Mouse (Mus musculus): ENCODE data around the gene St6galnac3. TPM values are rescaled to one million over a fixed set of nuclear protein-coding genes. Genes with fewer than 3 reads are reported as not detected.
A peak's percentile ranks its signal among the peaks of the same experiment; 100 is the strongest.

The St6galnac3 gene
- polyA plus RNA-seq, 1 experiment from 2014 or later = 8.5 TPM

GRCm38 (mm10) chr3:153148887-153149286, 576.1 kb downstream of the St6galnac3 start:
- 14% methylated on average over 2 of the region's 2 CpGs for WGBS
- no peak overlapping the region for H3K4me3 ChIP-seq (ENCODE audit: low read depth, low read length)
- H3K36me3 ChIP-seq (ENCODE audit: control insufficient read depth, insufficient read depth) = no peaks in the 10 kb centered on the region
- ATAC-seq = peak; percentile 95
- no peaks in the 10 kb centered on the region for H3K9me3 ChIP-seq (ENCODE audit: control insufficient read depth)
- H3K9ac ChIP-seq (ENCODE audit: low read depth, low read length) = no peak overlapping the region
- no peaks in the 10 kb centered on the region for H3K27me3 ChIP-seq (replicated peaks; ENCODE audit: control insufficient read depth, insufficient read depth, low read length)
- H3K4me2 ChIP-seq (replicated peaks; ENCODE audit: low read depth) = no peak overlapping the region
- no peaks in the 10 kb centered on the region for H3K4me1 ChIP-seq (replicated peaks; ENCODE audit: control insufficient read depth, insufficient read depth, low read length)
- H3K27ac ChIP-seq (ENCODE audit: low read depth, low read length) = no peak overlapping the region
- no peak for TF ChIP-seq CTCF (IDR thresholded peaks at IDR 0.05; ENCODE audit: low read depth)

Small RNAs within 50 kb of the gene (microRNA-seq; reads per million reads assigned to microRNA genes)
- gene Gm27405 = not detected

Other genes with a start within 250 kb of the St6galnac3 start
- not detected in 2 replicates for gene Asb17, start 119.0 kb upstream of the St6galnac3 start, polyA plus RNA-seq (2015; fragmentation: Nextera tagmentation; extraction: Ambion mirVana)
- gene Msh4, start 181.0 kb upstream of the St6galnac3 start, polyA plus RNA-seq (2015; fragmentation: Nextera tagmentation; extraction: Ambion mirVana) = 0.04 and 0.05 TPM in 2 replicates
- gene Rabggtb, start 187.8 kb upstream of the St6galnac3 start, polyA plus RNA-seq (2015; fragmentation: Nextera tagmentation; extraction: Ambion mirVana) = 36.3 and 36.7 TPM in 2 replicates
- gene Acadm, start 219.5 kb upstream of the St6galnac3 start, polyA plus RNA-seq (2015; fragmentation: Nextera tagmentation; extraction: Ambion mirVana) = 148 and 153 TPM in 2 replicates
- gene Slc44a5, start 248.3 kb upstream of the St6galnac3 start, polyA plus RNA-seq (2015; fragmentation: Nextera tagmentation; extraction: Ambion mirVana) = 0.43 and 0.51 TPM in 2 replicates

All from intestine, postnatal 0 days (tissue).